Mouse (Mus musculus): ENCODE data around the gene Evx1. TPM values are rescaled to one million over a fixed set of nuclear protein-coding genes. Genes with fewer than 3 reads are reported as not detected.

Evx1 gene
- total and polyA plus RNA-seq, 3 experiments, result not detected

DNA sequence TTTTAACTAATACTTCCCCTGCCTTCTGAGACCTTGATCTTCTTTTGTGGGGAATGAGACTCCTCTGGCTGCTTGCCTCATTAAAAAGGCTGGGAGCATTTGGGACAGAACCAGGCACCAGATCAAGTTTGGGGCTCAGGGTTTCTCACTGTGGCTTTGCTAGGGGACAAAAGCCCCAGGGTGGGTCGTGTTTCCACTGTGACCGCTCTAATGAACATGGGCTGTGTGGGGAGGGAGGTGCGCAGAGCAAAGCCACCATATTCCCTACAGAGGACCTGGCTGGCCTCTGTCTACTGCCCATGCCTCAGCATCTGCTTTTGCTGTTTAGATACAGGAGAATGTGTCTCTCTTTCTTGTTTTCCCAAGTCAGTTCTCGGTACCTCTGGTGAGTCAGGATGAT, 53.8 kb downstream of the Evx1 start:
- no peaks in the 10 kb centered on the region for H3K36me3 ChIP-seq (replicated peaks in 1 of 2; ENCODE audit: control insufficient read depth in 1 of 2, insufficient read depth in 1 of 2, low read length in 1 of 2)
- no peak overlapping the region for H3K9ac ChIP-seq (ENCODE audit: insufficient read depth, low read depth)
- H3K27ac ChIP-seq (ENCODE audit: insufficient read depth, low read depth), result no peak overlapping the region
- no peaks in the 10 kb centered on the region for H3K27me3 ChIP-seq (replicated peaks)
- in situ Hi-C loops (cut with MboI; ENCODE audit: low pct_ligation_motif_present, low pct_unique_long_range_greater_than_20kb, low sequenced_read_pairs), result no loop called here
- peaks cover 2 to 14% of the 10 kb centered on the region in 2 experiments; a peak in 3 of 4 replicates for H3K4me1 ChIP-seq (ENCODE audit: control insufficient read depth in 1 of 2, insufficient read depth in 2 of 2)
- no peaks in the 10 kb centered on the region for H3K9me3 ChIP-seq (replicated peaks; ENCODE audit: low read length)
- no peak overlapping the region for H3K4me3 ChIP-seq (replicated peaks in 1 of 3; ENCODE audit: low read depth in 2 of 3, low read length in 2 of 3, poor library complexity in 1 of 3)
- no peak overlapping the region for H3K4me2 ChIP-seq (ENCODE audit: insufficient read depth, low read depth, poor library complexity, severe bottlenecking)
- H3K79me2 ChIP-seq (replicated peaks; ENCODE audit: control insufficient read depth, extremely low read depth, insufficient read depth, poor library complexity, severe bottlenecking), result no peaks in the 10 kb centered on the region
- DNase-seq (ENCODE audit: extremely low read depth), result no peak
- TF ChIP-seq USF1 (IDR thresholded peaks at IDR 0.05; ENCODE audit: low read depth, low read length), result no peak
- no peak for TF ChIP-seq KAT2A (IDR thresholded peaks at IDR 0.05; ENCODE audit: insufficient replicate concordance, low read length)
- TF ChIP-seq IRF4 (IDR thresholded peaks at IDR 0.05; ENCODE audit: low read depth, low read length), result no peak
- TF ChIP-seq POLR2AphosphoS2 (IDR thresholded peaks at IDR 0.05; ENCODE audit: low read depth, low read length), result no peak
- no peak for TF ChIP-seq SMC3 (IDR thresholded peaks at IDR 0.05; ENCODE audit: low read depth, low read length)
- no peak for TF ChIP-seq ELF1 (IDR thresholded peaks at IDR 0.05; ENCODE audit: low read depth, low read length)
- no peak for TF ChIP-seq MAZ (IDR thresholded peaks at IDR 0.05; ENCODE audit: low read depth, low read length)
- TF ChIP-seq CTCF (conservative IDR thresholded peaks at IDR 0.05 in 1 of 2, IDR thresholded peaks at IDR 0.05 in 1 of 2; ENCODE audit: low read depth in 2 of 2, low read length in 2 of 2), result no peak
- TF ChIP-seq MAFK (IDR thresholded peaks at IDR 0.05; ENCODE audit: insufficient replicate concordance, low read length), result no peak
- TF ChIP-seq USF2 (conservative IDR thresholded peaks at IDR 0.05; ENCODE audit: low read depth, low read length), result no peak
- TF ChIP-seq GABPA (IDR thresholded peaks at IDR 0.05; ENCODE audit: insufficient replicate concordance, low read depth, low read length), result no peak
- TF ChIP-seq JUND (conservative IDR thresholded peaks at IDR 0.05; ENCODE audit: low read depth, low read length), result no peak
- TF ChIP-seq NRF1 (IDR thresholded peaks at IDR 0.05; ENCODE audit: low read depth, low read length), result no peak
- TF ChIP-seq MEF2A (IDR thresholded peaks at IDR 0.05; ENCODE audit: borderline replicate concordance, low read depth, low read length), result no peak
- TF ChIP-seq ZNF384 (IDR thresholded peaks at IDR 0.05; ENCODE audit: low read depth, low read length), result no peak
- TF ChIP-seq TBP (conservative IDR thresholded peaks at IDR 0.05; ENCODE audit: low read depth, low read length), result no peak
- TF ChIP-seq CHD2 (IDR thresholded peaks at IDR 0.05; ENCODE audit: low read length), result no peak
- TF ChIP-seq MYC (IDR thresholded peaks at IDR 0.05; ENCODE audit: low read depth, low read length), result no peak
- no peak for TF ChIP-seq ZMIZ1 (IDR thresholded peaks at IDR 0.05; ENCODE audit: low read depth, low read length)
- TF ChIP-seq MXI1 (IDR thresholded peaks at IDR 0.05; ENCODE audit: low read depth, low read length), result no peak
- dilution Hi-C loops (cut with MboI; ENCODE audit: extremely low pct_ligation_motif_present, extremely low pct_unique_long_range_greater_than_20kb, low sequenced_read_pairs), result no loop called here

Other genes starting within 250 kb of the Evx1 start
- 1.4 and 1.9 TPM in 2 replicates for gene Hoxa1, start 155.2 kb upstream of the Evx1 start, total RNA-seq (2012; rRNA removed)
- gene Hoxa1, start 155.2 kb upstream of the Evx1 start, total RNA-seq (2014; rRNA removed), result 3.7 and 4.6 TPM in 2 replicates
- gene Hoxa1, start 155.2 kb upstream of the Evx1 start, polyA plus RNA-seq (2012; ENCODE audit: insufficient read length, low read depth), result 2.5 and 3.2 TPM in 2 replicates
- gene Hoxa2, start 148.7 kb upstream of the Evx1 start, total RNA-seq (2012; rRNA removed), result not detected in 2 replicates
- 0.12 TPM in 1 of 2 replicates, not detected in the other for gene Hoxa2, start 148.7 kb upstream of the Evx1 start, total RNA-seq (2014; rRNA removed)
- 0.26 and 0.45 TPM in 2 replicates for gene Hoxa2, start 148.7 kb upstream of the Evx1 start, polyA plus RNA-seq (2012; ENCODE audit: insufficient read length, low read depth)
- not detected in 2 replicates for gene 5730596B20Rik, start 136.0 kb upstream of the Evx1 start, total RNA-seq (2012; rRNA removed)
- not detected in 2 replicates for gene 5730596B20Rik, start 136.0 kb upstream of the Evx1 start, total RNA-seq (2014; rRNA removed)
- gene 5730596B20Rik, start 136.0 kb upstream of the Evx1 start, polyA plus RNA-seq (2012; ENCODE audit: insufficient read length, low read depth), result 0.07 TPM in 1 of 2 replicates, not detected in the other
- gene Hoxa4, start 121.7 kb upstream of the Evx1 start, total RNA-seq (2012; rRNA removed), result not detected in 2 replicates
- not detected in 2 replicates for gene Hoxa4, start 121.7 kb upstream of the Evx1 start, total RNA-seq (2014; rRNA removed)
- 0.19 TPM in 1 of 2 replicates, not detected in the other for gene Hoxa4, start 121.7 kb upstream of the Evx1 start, polyA plus RNA-seq (2012; ENCODE audit: insufficient read length, low read depth)
- 1.5 TPM in 2 replicates for gene Hoxa5, start 108.9 kb upstream of the Evx1 start, total RNA-seq (2012; rRNA removed)
- gene Hoxa5, start 108.9 kb upstream of the Evx1 start, total RNA-seq (2014; rRNA removed), result 0.83 and 1.2 TPM in 2 replicates
- 3.1 and 4.1 TPM in 2 replicates for gene Hoxa5, start 108.9 kb upstream of the Evx1 start, polyA plus RNA-seq (2012; ENCODE audit: insufficient read length, low read depth)
- 1.2 and 2.2 TPM in 2 replicates for gene Hoxa6, start 104.8 kb upstream of the Evx1 start, total RNA-seq (2012; rRNA removed)
- 0.58 and 1.1 TPM in 2 replicates for gene Hoxa6, start 104.8 kb upstream of the Evx1 start, total RNA-seq (2014; rRNA removed)
- gene Hoxa6, start 104.8 kb upstream of the Evx1 start, polyA plus RNA-seq (2012; ENCODE audit: insufficient read length, low read depth), result 1.6 and 2.1 TPM in 2 replicates
- gene Hoxa3, start 100.2 kb upstream of the Evx1 start, total RNA-seq (2012; rRNA removed), result 0.25 and 0.38 TPM in 2 replicates
- 0.08 TPM in 1 of 2 replicates, not detected in the other for gene Hoxa3, start 100.2 kb upstream of the Evx1 start, total RNA-seq (2014; rRNA removed)
- 0.34 and 0.37 TPM in 2 replicates for gene Hoxa3, start 100.2 kb upstream of the Evx1 start, polyA plus RNA-seq (2012; ENCODE audit: insufficient read length, low read depth)
- gene Gm28308, start 100.2 kb upstream of the Evx1 start, total RNA-seq (2012; rRNA removed), result not detected in 2 replicates
- not detected in 2 replicates for gene Gm28308, start 100.2 kb upstream of the Evx1 start, total RNA-seq (2014; rRNA removed)
- gene Gm28308, start 100.2 kb upstream of the Evx1 start, polyA plus RNA-seq (2012; ENCODE audit: insufficient read length, low read depth), result not detected in 2 replicates
- 0.71 and 1.1 TPM in 2 replicates for gene Hoxa7, start 91.6 kb upstream of the Evx1 start, total RNA-seq (2012; rRNA removed)
- 0.85 and 1.0 TPM in 2 replicates for gene Hoxa7, start 91.6 kb upstream of the Evx1 start, total RNA-seq (2014; rRNA removed)
- 1.4 TPM in 2 replicates for gene Hoxa7, start 91.6 kb upstream of the Evx1 start, polyA plus RNA-seq (2012; ENCODE audit: insufficient read length, low read depth)
- gene Hoxa9, start 82.4 kb upstream of the Evx1 start, total RNA-seq (2012; rRNA removed), result 0.30 and 0.50 TPM in 2 replicates
- 0.30 and 0.32 TPM in 2 replicates for gene Hoxa9, start 82.4 kb upstream of the Evx1 start, total RNA-seq (2014; rRNA removed)
- 0.47 and 0.97 TPM in 2 replicates for gene Hoxa9, start 82.4 kb upstream of the Evx1 start, polyA plus RNA-seq (2012; ENCODE audit: insufficient read length, low read depth)
- gene Hoxa10, start 72.6 kb upstream of the Evx1 start, total RNA-seq (2012; rRNA removed), result 5.2 and 5.7 TPM in 2 replicates
- gene Hoxa10, start 72.6 kb upstream of the Evx1 start, total RNA-seq (2014; rRNA removed), result 14.3 and 14.6 TPM in 2 replicates
- 14.3 and 14.5 TPM in 2 replicates for gene Hoxa10, start 72.6 kb upstream of the Evx1 start, polyA plus RNA-seq (2012; ENCODE audit: insufficient read length, low read depth)
- gene Hoxa11, start 67.7 kb upstream of the Evx1 start, total RNA-seq (2012; rRNA removed), result not detected in 2 replicates
- not detected in 2 replicates for gene Hoxa11, start 67.7 kb upstream of the Evx1 start, total RNA-seq (2014; rRNA removed)
- not detected in 2 replicates for gene Hoxa11, start 67.7 kb upstream of the Evx1 start, polyA plus RNA-seq (2012; ENCODE audit: insufficient read length, low read depth)
- gene Hoxa13, start 52.6 kb upstream of the Evx1 start, total RNA-seq (2012; rRNA removed), result not detected in 2 replicates
- 0.11 and 0.17 TPM in 2 replicates for gene Hoxa13, start 52.6 kb upstream of the Evx1 start, total RNA-seq (2014; rRNA removed)
- gene Hoxa13, start 52.6 kb upstream of the Evx1 start, polyA plus RNA-seq (2012; ENCODE audit: insufficient read length, low read depth), result 0.10 TPM in 1 of 2 replicates, not detected in the other